Mouse (Mus musculus) MEL (cell line): ENCODE data around the gene Snw1. TPM values are rescaled to one million over a fixed set of nuclear protein-coding genes. Genes with fewer than 3 reads are reported as not detected.
A peak's percentile ranks its signal among the peaks of the same experiment; 100 is the strongest.

Source experiments
- DNase-seq: peaks from one replicate; pipeline ENCODE4 v3.0.0; 2011; ENCODE audit warnings: low read depth, low spot score
- H3K27ac ChIP-seq: 2 replicates; pipeline ENCODE4 v1.5.1; 2012; ENCODE audit warnings: low read depth, mild to moderate bottlenecking, control low read depth, low read length, moderate library complexity; ENCODE audit not compliant: control insufficient read depth
- H3K27me3 ChIP-seq, 2 experiments: fragments of 150-350 bp in 1 of 2; sonication (generic) in 1 of 2; 2 replicates each; pipeline ENCODE4 v1.6.1; 2012; ENCODE audit warnings: low read length in 2 of 2, mild to moderate bottlenecking in 2 of 2, improper control_type of control experiment in 1 of 2, moderate library complexity in 1 of 2; ENCODE audit not compliant: insufficient read depth in 2 of 2, control insufficient read depth in 1 of 2
- H3K36me3 ChIP-seq, 2 experiments: 2 replicates each; pipeline ENCODE4 v1.6.1; 2012 to 2014; ENCODE audit warnings: low read length in 2 of 2, improper control_type of control experiment in 1 of 2, inconsistent platforms in 1 of 2, mild to moderate bottlenecking in 1 of 2; ENCODE audit not compliant: insufficient read depth in 2 of 2, control insufficient read depth in 1 of 2
- H3K4me1 ChIP-seq, 2 experiments: fragments of 150-350 bp in 1 of 2; sonication (generic) in 1 of 2; 2 replicates each; pipeline ENCODE4 v1.6.1; 2012; ENCODE audit warnings: low read length in 2 of 2, improper control_type of control experiment in 1 of 2, mild to moderate bottlenecking in 1 of 2; ENCODE audit not compliant: insufficient read depth in 2 of 2, control insufficient read depth in 1 of 2
- H3K4me3 ChIP-seq, 2 experiments: fragments of 150-350 bp in 1 of 2; sonication (generic) in 1 of 2; 2 replicates each; pipeline ENCODE4 v1.5.1; 2012; ENCODE audit warnings: low read depth in 2 of 2, low read length in 2 of 2, mild to moderate bottlenecking in 2 of 2, moderate library complexity in 2 of 2, control low read depth in 1 of 2, improper control_type of control experiment in 1 of 2; ENCODE audit not compliant: control insufficient read depth in 1 of 2, insufficient read depth in 1 of 2
- H3K79me2 ChIP-seq: 2 replicates; pipeline ENCODE4 v1.6.1; 2012; ENCODE audit warnings: mild to moderate bottlenecking, low read length, moderate library complexity; ENCODE audit not compliant: control insufficient read depth, poor library complexity, insufficient read depth
- H3K9ac ChIP-seq: 2 replicates; pipeline ENCODE4 v1.6.1; 2012; ENCODE audit warnings: low read depth, mild to moderate bottlenecking, control low read depth, low read length, moderate library complexity; ENCODE audit not compliant: control insufficient read depth, poor library complexity, severe bottlenecking
- H3K9me3 ChIP-seq: fragments of 150-350 bp; sonication (generic); replicated peaks from 2 replicates; pipeline ENCODE4 v1.6.1; 2012; ENCODE audit warnings: mild to moderate bottlenecking, low read length, improper control_type of control experiment, moderate library complexity; ENCODE audit not compliant: insufficient read depth
- BHLHE40 ChIP-seq: IDR thresholded peaks from 2 replicates; pipeline ENCODE4 v1.6.1; 2012; ENCODE audit warnings: low read depth, mild to moderate bottlenecking, inconsistent platforms, low read length, improper control_type of control experiment, borderline replicate concordance
- CHD1 ChIP-seq: IDR thresholded peaks from 2 replicates; pipeline ENCODE4 v1.6.1; 2012; ENCODE audit warnings: low read depth, mild to moderate bottlenecking, inconsistent platforms, low read length, improper control_type of control experiment
- CTCF ChIP-seq, 3 experiments: IDR thresholded peaks in 2 of 3; conservative IDR thresholded peaks in 1 of 3; 2 replicates each; pipeline ENCODE4 v1.5.1; 2011 to 2012; ENCODE audit warnings: low read length in 3 of 3, low read depth in 2 of 3, mild to moderate bottlenecking in 2 of 3, improper control_type of control experiment in 1 of 3, inconsistent platforms in 1 of 3, mixed read lengths in 1 of 3, moderate library complexity in 1 of 3; ENCODE audit not compliant: control insufficient read depth in 1 of 3, insufficient read depth in 1 of 3, poor library complexity in 1 of 3, severe bottlenecking in 1 of 3
- EP300 ChIP-seq, 2 experiments: IDR thresholded peaks; 2 replicates each; pipeline ENCODE4 v1.6.1; 2011; ENCODE audit warnings: improper control_type of control experiment in 2 of 2, low read length in 2 of 2, low read depth in 1 of 2, mild to moderate bottlenecking in 1 of 2
- ETS1 ChIP-seq: IDR thresholded peaks from 2 replicates; pipeline ENCODE4 v1.6.1; 2012; ENCODE audit warnings: low read depth, mild to moderate bottlenecking, inconsistent platforms, low read length, improper control_type of control experiment, moderate library complexity
- GABPA ChIP-seq: IDR thresholded peaks from 2 replicates; pipeline ENCODE4 v1.6.1; 2012; ENCODE audit warnings: low read depth, mild to moderate bottlenecking, inconsistent platforms, low read length, improper control_type of control experiment, moderate library complexity
- GATA1 ChIP-seq: IDR thresholded peaks from 2 replicates; pipeline ENCODE4 v1.6.1; 2011; ENCODE audit warnings: low read depth, low read length, improper control_type of control experiment
- HCFC1 ChIP-seq: IDR thresholded peaks from 2 replicates; pipeline ENCODE4 v1.6.1; 2012; ENCODE audit warnings: low read depth, mild to moderate bottlenecking, inconsistent platforms, low read length, improper control_type of control experiment, moderate library complexity
- JUND ChIP-seq: IDR thresholded peaks from 2 replicates; pipeline ENCODE4 v1.6.1; 2011; ENCODE audit warnings: low read depth, mild to moderate bottlenecking, improper control_type of control experiment, low read length
- KAT2A ChIP-seq: conservative IDR thresholded peaks from 2 replicates; pipeline ENCODE4 v1.6.1; 2012; ENCODE audit warnings: low read depth, low read length, improper control_type of control experiment, inconsistent platforms
- MAFK ChIP-seq: IDR thresholded peaks from 2 replicates; pipeline ENCODE4 v1.6.1; 2011; ENCODE audit warnings: low read depth, mild to moderate bottlenecking, low read length, improper control_type of control experiment, borderline replicate concordance
- MAZ ChIP-seq: IDR thresholded peaks from 2 replicates; pipeline ENCODE4 v1.6.1; 2012; ENCODE audit warnings: low read depth, mild to moderate bottlenecking, inconsistent platforms, low read length, improper control_type of control experiment
- MXI1 ChIP-seq: IDR thresholded peaks from 2 replicates; pipeline ENCODE4 v1.6.1; 2011; ENCODE audit warnings: mild to moderate bottlenecking, low read depth, low read length, improper control_type of control experiment
- MYB ChIP-seq: IDR thresholded peaks from 2 replicates; pipeline ENCODE4 v1.6.1; 2011; ENCODE audit warnings: mild to moderate bottlenecking, low read depth, low read length, improper control_type of control experiment
- MYC ChIP-seq: IDR thresholded peaks from 2 replicates; pipeline ENCODE4 v1.6.1; 2011; ENCODE audit warnings: low read depth, mild to moderate bottlenecking, low read length, improper control_type of control experiment, moderate library complexity
- RAD21 ChIP-seq: IDR thresholded peaks from 2 replicates; pipeline ENCODE4 v1.6.1; 2011; ENCODE audit warnings: mild to moderate bottlenecking, low read depth, low read length, improper control_type of control experiment
- RCOR1 ChIP-seq: IDR thresholded peaks from 2 replicates; pipeline ENCODE4 v1.6.1; 2012; ENCODE audit warnings: low read depth, mild to moderate bottlenecking, inconsistent platforms, low read length, improper control_type of control experiment
- SIN3A ChIP-seq: IDR thresholded peaks from 2 replicates; pipeline ENCODE4 v1.6.1; 2012; ENCODE audit warnings: low read length, improper control_type of control experiment, inconsistent platforms
- SMC3 ChIP-seq: IDR thresholded peaks from 2 replicates; pipeline ENCODE4 v1.6.1; 2011; ENCODE audit warnings: low read depth, low read length, improper control_type of control experiment
- TCF12 ChIP-seq: IDR thresholded peaks from 2 replicates; pipeline ENCODE4 v1.6.1; 2014; ENCODE audit warnings: low read depth, mild to moderate bottlenecking, inconsistent platforms, low read length, improper control_type of control experiment, moderate library complexity
- USF1 ChIP-seq: IDR thresholded peaks from 2 replicates; pipeline ENCODE4 v1.6.1; 2014; ENCODE audit warnings: low read depth, mild to moderate bottlenecking, inconsistent platforms, low read length, improper control_type of control experiment, moderate library complexity
- ZC3H11A ChIP-seq: IDR thresholded peaks from 2 replicates; pipeline ENCODE4 v1.6.1; 2012; ENCODE audit warnings: low read depth, mild to moderate bottlenecking, inconsistent platforms, low read length, improper control_type of control experiment
- ZMIZ1 ChIP-seq: IDR thresholded peaks from 2 replicates; pipeline ENCODE4 v1.6.1; 2012; ENCODE audit warnings: low read depth, mild to moderate bottlenecking, inconsistent platforms, low read length, improper control_type of control experiment, moderate library complexity
- polyA plus RNA-seq, 2 experiments: library from polyadenylated mRNA; stranded (reverse) in 1 of 2; unstranded in 1 of 2; fragments of >175 nt in 1 of 2; fragments of >200 nt in 1 of 2; gene quantifications; 2 replicates each; pipeline versions ENCODE4 v1.2.1 to v1.2.4; 2012; ENCODE audit warnings: low replicate concordance in 2 of 2, low read depth in 1 of 2; ENCODE audit not compliant: insufficient read length in 2 of 2, insufficient read depth in 1 of 2, missing spikeins in 1 of 2
- total RNA-seq: library from RNA; depleted of rRNA; stranded (reverse); fragments of 300-350 nt; gene quantifications from 2 replicates; pipeline ENCODE4 v1.2.3, GENCODE M21; 2012

Snw1 gene
- total and polyA plus RNA-seq, 3 experiments: 40.8 to 108 (median 92.1) TPM

- TF ChIP-seq ETS1: peak; percentile 59; the same call in 1 of the 2 replicates
- TF ChIP-seq KAT2A: no peak
- peak in 1 of 2 experiments; percentile 45; a peak in 1 of 4 replicates for TF ChIP-seq EP300 (IDR thresholded peaks at IDR 0.05; ENCODE audit: low read depth in 1 of 2, low read length in 2 of 2)
- peak; percentile 89 for TF ChIP-seq RCOR1
- TF ChIP-seq GABPA: peak; percentile 90
- TF ChIP-seq MAFK: peak; percentile 78; the same call in 1 of the 2 replicates
- H3K4me3 ChIP-seq: no peak overlapping the region
- H3K79me2 ChIP-seq: no peaks in the 10 kb centered on the region
- peaks cover 2 to 15% of the 10 kb centered on the region in 2 experiments; a peak in 3 of 4 replicates for H3K4me1 ChIP-seq
- H3K36me3 ChIP-seq: peaks cover 0 to 5% of the 10 kb centered on the region in 2 experiments; a peak in 2 of 4 replicates
- no peaks in the 10 kb centered on the region for H3K9me3 ChIP-seq
- DNase-seq: peak; percentile 79
- no peaks in the 10 kb centered on the region for H3K27me3 ChIP-seq
- H3K27ac ChIP-seq: no peak overlapping the region
- no peak overlapping the region for H3K9ac ChIP-seq
Measured at GRCm38 (mm10) chr12:87410999-87411398, 61.1 kb downstream of the Snw1 start.

DNA sequence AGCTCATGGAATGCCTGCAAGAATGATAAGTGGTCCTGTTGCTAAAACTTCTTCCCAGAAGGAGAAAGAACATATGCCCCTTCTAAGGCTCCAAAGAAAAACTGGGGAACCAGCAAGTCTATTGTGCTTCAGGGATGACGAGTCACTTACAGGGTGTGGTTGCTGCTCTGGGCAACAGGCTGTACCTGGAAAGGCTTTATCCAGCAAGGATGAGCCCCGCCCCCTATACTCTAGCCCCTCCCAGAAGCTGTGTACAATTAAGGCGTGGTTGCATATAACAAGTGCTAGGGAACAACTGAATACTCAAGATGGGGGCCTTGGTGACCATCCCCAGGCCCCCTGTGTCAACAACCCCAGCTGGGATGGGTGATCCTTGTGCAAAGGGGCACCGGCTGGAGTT lies 63.0 kb downstream of the Snw1 start:
- DNase-seq: no peak
- peaks cover 0 to 5% of the 10 kb centered on the region in 2 experiments; a peak in 2 of 4 replicates for H3K4me1 ChIP-seq

GRCm38 (mm10) chr12:87407869-87408605 lies 64.0 kb downstream of the Snw1 start:
- H3K27me3 ChIP-seq: no peaks in the 10 kb centered on the region
- H3K36me3 ChIP-seq: no peaks in the 10 kb centered on the region; a peak in 1 of 4 replicates
- no peak overlapping the region for H3K27ac ChIP-seq
- no peak for DNase-seq
- H3K9ac ChIP-seq: no peak overlapping the region
- H3K4me3 ChIP-seq: no peak overlapping the region
- H3K79me2 ChIP-seq: no peaks in the 10 kb centered on the region
- no peaks in the 10 kb centered on the region for H3K9me3 ChIP-seq
- TF ChIP-seq SIN3A (no peak), KAT2A (no peak), CHD1 (no peak), MAZ (no peak), MYB (no peak), RAD21 (no peak), USF1 (no peak), ZMIZ1 (no peak), MYC (no peak), TCF12 (no peak)
- TF ChIP-seq, all 39 proteins: peak for 0
- peaks cover 0 to 5% of the 10 kb centered on the region in 2 experiments; a peak in 2 of 4 replicates for H3K4me1 ChIP-seq

More for the DNA sequence above, 63.0 kb downstream of the Snw1 start:
- Histone ChIP-seq H3K4me3 (no peak overlapping the region), H3K9me3 (no peaks in the 10 kb centered on the region), H3K27ac (no peak overlapping the region), H3K9ac (no peak overlapping the region), H3K36me3 (no peaks in the 10 kb centered on the region; a peak in 1 of 4 replicates), H3K79me2 (no peaks in the 10 kb centered on the region), H3K27me3 (no peaks in the 10 kb centered on the region)
- no peak for TF ChIP-seq JUND
- TF ChIP-seq ZC3H11A: no peak
- no peak for TF ChIP-seq MXI1
- TF ChIP-seq CTCF (IDR thresholded peaks at IDR 0.05 in 2 of 3, conservative IDR thresholded peaks at IDR 0.05 in 1 of 3; ENCODE audit: control insufficient read depth in 1 of 3, insufficient read depth in 1 of 3, low read depth in 2 of 3, low read length in 3 of 3, poor library complexity in 1 of 3, severe bottlenecking in 1 of 3): no peak
- no peak for TF ChIP-seq HCFC1
- no peak for TF ChIP-seq RAD21
- TF ChIP-seq GATA1: no peak
- TF ChIP-seq USF1: no peak
- TF ChIP-seq SMC3: no peak
- no peak for TF ChIP-seq TCF12
- TF ChIP-seq BHLHE40: no peak
